Comparison of ENCODE assay signal across 8 mouse cellular contexts in the genomic region with DNA sequence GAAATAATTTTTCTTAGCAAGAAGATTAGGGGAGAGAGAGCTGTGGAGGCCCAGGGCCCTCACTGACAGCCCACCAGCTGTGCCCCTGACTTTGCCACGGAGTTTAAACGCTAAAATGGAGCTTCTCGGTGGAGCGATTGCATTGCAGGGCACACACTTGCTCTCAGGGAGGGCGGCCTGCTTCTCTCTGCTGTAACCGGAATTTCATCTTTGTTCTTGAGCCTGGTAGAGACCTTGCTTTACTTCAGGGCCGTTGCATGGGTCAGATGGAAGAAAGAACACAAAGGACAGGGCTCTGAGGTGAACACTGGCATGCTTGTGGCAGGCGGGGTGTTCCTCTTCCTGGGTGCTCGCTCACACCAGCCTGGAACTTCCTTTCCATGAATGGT.
A peak's percentile ranks its signal among the peaks of the same experiment; 100 is the strongest.
DNase-seq lines count a peak whose midpoint lies in the region; ATAC-seq and TF ChIP-seq lines count a peak whose summit lies in the region.

No protein-coding gene starts in this region.

- peaks cover 70% of the 10 kb centered on the region for H3K4me1 ChIP-seq in heart, embryonic 10.5 days
- peaks cover 8% of the 10 kb centered on the region; the same call in 1 of the 2 replicates for H3K4me1 ChIP-seq in forebrain, postnatal 0 days (ENCODE audit: insufficient read depth)
- peaks cover 6% of the 10 kb centered on the region for H3K4me1 ChIP-seq in liver, embryonic 16.5 days (ENCODE audit: control insufficient read depth, low read depth, low read length)

- H3K36me3 ChIP-seq in heart, embryonic 10.5 days: 0 out of 2 replicates have a peak, but pooled peaks cover 5% of the 10 kb centered on the region
- no peaks in the 10 kb centered on the region for H3K36me3 ChIP-seq in forebrain, postnatal 0 days (ENCODE audit: insufficient read depth)
- no peaks in the 10 kb centered on the region for H3K36me3 ChIP-seq in liver, embryonic 16.5 days (ENCODE audit: control insufficient read depth, insufficient read depth)

- no peaks in the 10 kb centered on the region for H3K9me3 ChIP-seq in heart, embryonic 10.5 days
- H3K9me3 ChIP-seq in forebrain, postnatal 0 days (ENCODE audit: low read length): no peaks in the 10 kb centered on the region
- no peaks in the 10 kb centered on the region for H3K9me3 ChIP-seq in liver, embryonic 16.5 days (replicated peaks; ENCODE audit: control insufficient read depth, low read length)

- no peak for TF ChIP-seq CTCF in Patski (IDR thresholded peaks at IDR 0.05)
- no peak for TF ChIP-seq CTCF in forebrain, postnatal 0 days (IDR thresholded peaks at IDR 0.05; ENCODE audit: low read depth)

- H3K27me3 ChIP-seq in heart, embryonic 10.5 days (ENCODE audit: insufficient read depth, poor library complexity, severe bottlenecking): no peaks in the 10 kb centered on the region
- no peaks in the 10 kb centered on the region for H3K27me3 ChIP-seq in Patski
- H3K27me3 ChIP-seq in forebrain, postnatal 0 days (ENCODE audit: insufficient read depth, low read length): no peaks in the 10 kb centered on the region
- H3K27me3 ChIP-seq in liver, embryonic 16.5 days (ENCODE audit: control insufficient read depth, insufficient read depth, low read depth, low read length): no peaks in the 10 kb centered on the region

- intact Hi-C loops in heart, postnatal 36 days (cut with DNase I): no loop called here

- H3K9ac ChIP-seq in forebrain, postnatal 0 days: no peak overlapping the region
- no peak overlapping the region for H3K9ac ChIP-seq in liver, embryonic 16.5 days (ENCODE audit: low read depth, low read length)

- DNase-seq in heart, embryonic 10.5 days (ENCODE audit: low spot score): no peak
- no peak for DNase-seq in heart, postnatal 36 days
- DNase-seq in Patski (ENCODE audit: low read depth, low spot score) (no peak), adipocyte (ENCODE audit: low spot score) (no peak)
- no peak for DNase-seq in forebrain, postnatal 0 days
- no peak for DNase-seq in layer of hippocampus, postnatal 10 days (ENCODE audit: low spot score in 2 of 2)

- H3K4me2 ChIP-seq in forebrain, postnatal 0 days (ENCODE audit: low read depth): no peak overlapping the region
- no peak overlapping the region for H3K4me2 ChIP-seq in liver, embryonic 16.5 days (ENCODE audit: low read depth, low read length)

- no peak overlapping the region for H3K4me3 ChIP-seq in heart, embryonic 10.5 days
- no peak overlapping the region for H3K4me3 ChIP-seq in forebrain, postnatal 0 days (ENCODE audit: low read depth, low read length)
- H3K4me3 ChIP-seq in liver, embryonic 16.5 days (ENCODE audit: low read depth, low read length): no peak overlapping the region

- in situ Hi-C loops in Patski (cut with MboI; ENCODE audit: low pct_unique_long_range_greater_than_20kb): no loop called here

- POLR2A ChIA-PET in Patski (lab: Charles Lee): interaction anchor here (0.6 kb wide), 1 partner anchor 13 kb away, joined by 4 read pairs; no protein-coding TSS in a partner anchor

- peak overlapping the region; percentile 62; the same call in 1 of the 2 replicates for H3K27ac ChIP-seq in heart, embryonic 10.5 days
- H3K27ac ChIP-seq in forebrain, postnatal 0 days (ENCODE audit: low read depth, low read length): peak overlapping the region; percentile 50
- peak overlapping the region; percentile 33; the same call in 1 of the 2 replicates for H3K27ac ChIP-seq in liver, embryonic 16.5 days (ENCODE audit: low read length)

- peak; percentile 23 for ATAC-seq in Patski
- no peak for ATAC-seq in forebrain, postnatal 0 days
- no peak for ATAC-seq in liver, embryonic 16.5 days (ENCODE audit: low read depth)
- ATAC-seq in CD4-positive, CD25-positive, alpha-beta regulatory T cell, adult 4 months: no peak

- WGBS in heart, embryonic 10.5 days: 25% methylated on average over 9 of the region's 9 CpGs
- WGBS in forebrain, postnatal 0 days: 19% methylated on average over 9 of the region's 9 CpGs
- WGBS in liver, embryonic 16.5 days (ENCODE audit: insufficient replicate concordance): 51% methylated on average over 9 of the region's 9 CpGs

- CTCF ChIA-PET in Patski (lab: Charles Lee): interaction anchor here (0.8 to 1.2 kb wide), 3 partner anchors 11 to 37 kb away, joined by 3 to 4 read pairs (median 3); no protein-coding TSS in a partner anchor
